Mouse (Mus musculus) CH12.LX (cell line): ENCODE measurements around the gene Pdgfc. TPM values are rescaled to one million over a fixed set of nuclear protein-coding genes. Genes with fewer than 3 reads are reported as not detected.

Experiments
- DNase-seq: peaks from one replicate; pipeline ENCODE4 v3.0.0-alpha.2; 2013; ENCODE audit errors: extremely low read depth
- H3K27ac ChIP-seq: 2 replicates; pipeline ENCODE4 v1.5.1; 2012; ENCODE audit warnings: low read depth, mild to moderate bottlenecking, control low read depth, moderate library complexity; ENCODE audit not compliant: insufficient read depth
- H3K27me3 ChIP-seq: replicated peaks from 2 replicates; pipeline ENCODE3; 2012; ENCODE audit warnings: inconsistent platforms
- H3K36me3 ChIP-seq, 2 experiments: replicated peaks in 1 of 2; 2 replicates each; pipeline versions ENCODE3 to v1.6.1; 2012; ENCODE audit warnings: inconsistent platforms in 1 of 2, low read length in 1 of 2, mild to moderate bottlenecking in 1 of 2, mixed read lengths in 1 of 2, moderate library complexity in 1 of 2; ENCODE audit not compliant: control insufficient read depth in 1 of 2, insufficient read depth in 1 of 2
- H3K4me1 ChIP-seq, 2 experiments: 2 replicates each; pipeline ENCODE4 v1.6.1; 2012; ENCODE audit warnings: inconsistent platforms in 1 of 2, moderate library complexity in 1 of 2; ENCODE audit not compliant: insufficient read depth in 2 of 2, control insufficient read depth in 1 of 2
- H3K4me2 ChIP-seq: 2 replicates; pipeline ENCODE4 v1.6.1; 2012; ENCODE audit warnings: low read depth, mild to moderate bottlenecking, control low read depth; ENCODE audit not compliant: poor library complexity, insufficient read depth, severe bottlenecking
- H3K4me3 ChIP-seq, 3 experiments: fragments of 150-350 bp in 1 of 3; sonication (generic) in 1 of 3; replicated peaks in 1 of 3; 2 replicates each; pipeline versions ENCODE3 to v1.5.1; 2011 to 2012; ENCODE audit warnings: low read depth in 2 of 3, low read length in 2 of 3, mild to moderate bottlenecking in 2 of 3, moderate library complexity in 2 of 3, control low read depth in 1 of 3, improper control_type of control experiment in 1 of 3, inconsistent platforms in 1 of 3, mixed read lengths in 1 of 3; ENCODE audit not compliant: poor library complexity in 1 of 3
- H3K79me2 ChIP-seq: replicated peaks from 2 replicates; pipeline ENCODE4 v1.6.1; 2012; ENCODE audit warnings: mild to moderate bottlenecking, moderate library complexity; ENCODE audit not compliant: control insufficient read depth, poor library complexity, insufficient read depth, severe bottlenecking; ENCODE audit errors: extremely low read depth
- H3K9ac ChIP-seq: 2 replicates; pipeline ENCODE4 v1.6.1; 2012; ENCODE audit warnings: low read depth, mild to moderate bottlenecking, control low read depth, moderate library complexity; ENCODE audit not compliant: insufficient read depth
- H3K9me3 ChIP-seq: replicated peaks from 2 replicates; pipeline ENCODE3; 2012; ENCODE audit warnings: low read length, inconsistent platforms, mixed read lengths
- BHLHE40 ChIP-seq: IDR thresholded peaks from 2 replicates; pipeline ENCODE4 v1.6.1; 2011; ENCODE audit warnings: mild to moderate bottlenecking, low read depth, low read length, improper control_type of control experiment
- CHD1 ChIP-seq: IDR thresholded peaks from 2 replicates; pipeline ENCODE4 v1.6.1; 2012; ENCODE audit warnings: low read depth, low read length, improper control_type of control experiment, inconsistent platforms
- E2F4 ChIP-seq: IDR thresholded peaks from 2 replicates; pipeline ENCODE4 v1.6.1; 2011; ENCODE audit warnings: low read depth, low read length, improper control_type of control experiment; ENCODE audit not compliant: insufficient replicate concordance
- ELF1 ChIP-seq: IDR thresholded peaks from 2 replicates; pipeline ENCODE4 v1.6.1; 2014; ENCODE audit warnings: low read depth, mild to moderate bottlenecking, inconsistent platforms, low read length, improper control_type of control experiment
- HCFC1 ChIP-seq: IDR thresholded peaks from 2 replicates; pipeline ENCODE4 v1.6.1; 2012; ENCODE audit warnings: low read depth, mild to moderate bottlenecking, inconsistent platforms, low read length, improper control_type of control experiment
- KAT2A ChIP-seq: IDR thresholded peaks from 2 replicates; pipeline ENCODE4 v1.6.1; 2012; ENCODE audit warnings: low read length, improper control_type of control experiment, inconsistent platforms; ENCODE audit not compliant: insufficient replicate concordance
- MAFK ChIP-seq: IDR thresholded peaks from 2 replicates; pipeline ENCODE4 v1.6.1; 2011; ENCODE audit warnings: low read length, improper control_type of control experiment; ENCODE audit not compliant: insufficient replicate concordance
- MAX ChIP-seq: IDR thresholded peaks from 2 replicates; pipeline ENCODE4 v1.6.1; 2011; ENCODE audit warnings: low read length, improper control_type of control experiment
- MEF2A ChIP-seq: IDR thresholded peaks from 2 replicates; pipeline ENCODE4 v1.6.1; 2014; ENCODE audit warnings: low read depth, mild to moderate bottlenecking, inconsistent platforms, low read length, improper control_type of control experiment, borderline replicate concordance
- NELFE ChIP-seq: IDR thresholded peaks from 2 replicates; pipeline ENCODE4 v1.6.1; 2011; ENCODE audit warnings: low read depth, low read length, improper control_type of control experiment
- NRF1 ChIP-seq: IDR thresholded peaks from 2 replicates; pipeline ENCODE4 v1.6.1; 2014; ENCODE audit warnings: low read depth, mild to moderate bottlenecking, inconsistent platforms, low read length, improper control_type of control experiment, moderate library complexity
- POLR2A ChIP-seq: IDR thresholded peaks from 2 replicates; pipeline ENCODE4 v1.6.1; 2011; ENCODE audit warnings: low read depth, mild to moderate bottlenecking, improper control_type of control experiment, low read length
- POLR2AphosphoS2 ChIP-seq: IDR thresholded peaks from 2 replicates; pipeline ENCODE4 v1.6.1; 2011; ENCODE audit warnings: low read depth, low read length, improper control_type of control experiment
- RCOR1 ChIP-seq: conservative IDR thresholded peaks from 2 replicates; pipeline ENCODE4 v1.6.1; 2012; ENCODE audit warnings: low read depth, mild to moderate bottlenecking, inconsistent platforms, low read length, improper control_type of control experiment
- USF1 ChIP-seq: IDR thresholded peaks from 2 replicates; pipeline ENCODE4 v1.6.1; 2014; ENCODE audit warnings: low read depth, mild to moderate bottlenecking, inconsistent platforms, low read length, improper control_type of control experiment
- ZKSCAN1 ChIP-seq: IDR thresholded peaks from 2 replicates; pipeline ENCODE4 v1.6.1; 2012; ENCODE audit warnings: low read depth, inconsistent platforms, low read length, improper control_type of control experiment, borderline replicate concordance
- ZNF384 ChIP-seq: IDR thresholded peaks from 2 replicates; pipeline ENCODE4 v1.6.1; 2012; ENCODE audit warnings: low read depth, low read length, improper control_type of control experiment, inconsistent platforms
- dilution Hi-C: fragments of 300-500 bp; cut with MboI; formaldehyde crosslinking; loops from 2 replicates; pipeline ENCODE4 v1.14.3; 2020; ENCODE audit warnings: low sequenced_read_pairs; ENCODE audit not compliant: extremely low pct_unique_long_range_greater_than_20kb, extremely low pct_ligation_motif_present
- in situ Hi-C: fragments of 300-500 bp; cut with MboI; formaldehyde crosslinking; loops from 3 replicates; pipeline ENCODE4 v1.14.3; 2019; ENCODE audit warnings: low sequenced_read_pairs, low pct_ligation_motif_present, low pct_unique_long_range_greater_than_20kb, mixed read lengths
- polyA plus RNA-seq: library from polyadenylated mRNA; unstranded; fragments of >175 nt; gene quantifications from 2 replicates; pipeline ENCODE4 v1.2.1, GENCODE M21; 2012; ENCODE audit warnings: low read depth; ENCODE audit not compliant: insufficient read length
- total RNA-seq, 2 experiments: library from RNA; depleted of rRNA; stranded (reverse); fragments of 300-350 nt in 1 of 2; fragments of >200 nt in 1 of 2; gene quantifications; 2 replicates each; pipeline ENCODE4 v1.2.3; 2012 to 2014

Pdgfc gene
- total and polyA plus RNA-seq, 3 experiments: 0.09 to 0.20 (median 0.17) TPM

DNA sequence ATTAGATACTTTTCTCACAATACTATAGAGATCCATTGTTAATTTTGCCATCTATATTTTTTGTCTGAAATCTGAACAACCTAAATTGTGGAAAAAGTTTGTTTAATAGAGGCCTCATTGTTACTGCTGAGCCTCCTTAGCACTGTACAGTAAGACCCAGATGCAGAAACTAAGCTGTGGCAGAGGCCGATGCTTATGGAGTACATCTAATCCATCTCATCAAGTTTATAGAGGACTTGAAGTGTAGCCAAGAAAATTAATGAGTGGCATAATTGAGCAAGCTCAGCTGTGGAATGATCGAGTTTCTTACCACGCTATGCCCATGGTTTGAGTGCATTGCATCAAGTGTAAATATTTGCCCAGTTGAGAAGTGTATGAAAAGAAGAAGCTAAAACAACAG is 175.4 kb downstream of the Pdgfc start:
- no peaks in the 10 kb centered on the region for H3K9me3 ChIP-seq
- no peaks in the 10 kb centered on the region for H3K27me3 ChIP-seq
- H3K4me1 ChIP-seq: no peaks in the 10 kb centered on the region
- no peaks in the 10 kb centered on the region for H3K36me3 ChIP-seq
- TF ChIP-seq CHD1: no peak
- no peak for TF ChIP-seq ELF1
- TF ChIP-seq MEF2A: no peak
- TF ChIP-seq MAX: no peak
- no peak for TF ChIP-seq BHLHE40
- no peak for TF ChIP-seq NELFE
- no peak for TF ChIP-seq USF1
- no peak for TF ChIP-seq E2F4
- no peak for TF ChIP-seq POLR2AphosphoS2
- no peak for TF ChIP-seq KAT2A
- TF ChIP-seq HCFC1: no peak
- TF ChIP-seq ZKSCAN1: no peak
- TF ChIP-seq ZNF384: no peak
- TF ChIP-seq RCOR1: no peak
- no peak for TF ChIP-seq POLR2A
- TF ChIP-seq, all 38 proteins: peak for 0
- in situ Hi-C loops (no loop called here), dilution Hi-C loops (no loop called here)
- Histone ChIP-seq H3K4me3 (no peak overlapping the region), H3K4me2 (no peak overlapping the region), H3K27ac (no peak overlapping the region), H3K9ac (no peak overlapping the region), H3K79me2 (no peaks in the 10 kb centered on the region)
- no peak for DNase-seq

DNA sequence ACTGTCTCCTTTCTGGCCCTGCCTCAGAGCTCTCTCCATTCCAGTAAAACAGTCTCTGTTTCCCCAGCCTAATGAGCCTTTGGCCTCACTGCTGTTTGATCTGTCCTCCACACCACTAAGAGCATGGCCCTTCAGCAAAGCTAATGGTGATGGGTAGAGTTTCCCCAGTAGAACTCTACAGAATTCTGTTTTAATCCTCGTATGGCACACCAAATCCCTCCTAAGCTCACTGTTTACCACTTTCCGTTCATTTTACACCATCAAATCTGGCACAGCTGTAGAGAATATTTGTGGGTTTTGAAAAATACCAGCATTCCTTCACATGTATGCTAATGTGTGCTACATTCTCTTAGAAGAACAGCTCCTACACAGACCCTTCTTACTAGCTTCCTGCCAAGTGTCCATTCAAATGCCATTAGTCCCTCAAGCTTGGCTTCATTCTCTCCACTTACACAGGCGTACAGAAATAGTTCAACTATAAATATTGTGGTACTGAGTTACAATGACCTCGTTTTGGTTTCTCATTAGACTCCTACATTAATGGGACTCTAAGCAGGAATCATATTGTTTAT is 179.4 kb downstream of the Pdgfc start:
- Histone ChIP-seq H3K4me1 (no peaks in the 10 kb centered on the region), H3K79me2 (no peaks in the 10 kb centered on the region), H3K36me3 (no peaks in the 10 kb centered on the region), H3K9me3 (no peaks in the 10 kb centered on the region), H3K27me3 (no peaks in the 10 kb centered on the region), H3K4me2 (no peak overlapping the region), H3K27ac (no peak overlapping the region)
- in situ Hi-C loops: no loop called here
- DNase-seq: no peak
- dilution Hi-C loops: no loop called here
- no peak for TF ChIP-seq NRF1
- no peak for TF ChIP-seq MAFK
- TF ChIP-seq, all 38 proteins: peak for 0
- Histone ChIP-seq H3K4me3 (no peak overlapping the region), H3K9ac (no peak overlapping the region)
